Mouse (Mus musculus) left cerebral cortex, postnatal 4 days (tissue): ENCODE measurements around the gene Ncdn. TPM values are rescaled to one million over a fixed set of nuclear protein-coding genes. Genes with fewer than 3 reads are reported as not detected.

Experiments used
- DNase-seq: peaks from one replicate; pipeline ENCODE4 v3.0.0-alpha.2; 2022
- intact Hi-C: fragments of 180-260 bp; cut with DNase I; formaldehyde crosslinking; loops from one replicate; pipeline ENCODE4 v1.15.1; 2025
- total RNA-seq, 2 experiments: library from RNA; stranded (reverse); gene quantifications; 2 replicates each; pipeline ENCODE4 v1.2.3; 2021

Gene Ncdn
- total RNA-seq, 2 experiments from 2014 or later, result 291 to 313 TPM

- no peak for DNase-seq
- intact Hi-C loops, result no loop called here
Observed at GRCm38 (mm10) chr4:126734001-126734603, 19.1 kb downstream of the Ncdn start.

GRCm38 (mm10) chr4:126732531-126733380 lies 20.5 kb downstream of the Ncdn start:
- DNase-seq, result no peak
- intact Hi-C loops, result no loop called here

GRCm38 (mm10) chr4:126732111-126732510 lies 21.1 kb downstream of the Ncdn start:
- no peak for DNase-seq
- intact Hi-C loops, result no loop called here

GRCm38 (mm10) chr4:126707439-126707826 lies 45.8 kb downstream of the Ncdn start:
- no peak for DNase-seq
- intact Hi-C loops, result no loop called here

GRCm38 (mm10) chr4:126706630-126707438 lies 46.4 kb downstream of the Ncdn start:
- DNase-seq, result peak; percentile 21
- intact Hi-C loops, result no loop called here

- intact Hi-C loops, result no loop called here
- no peak for DNase-seq
Observed at GRCm38 (mm10) chr4:126696908-126697307, 56.3 kb downstream of the Ncdn start.

Other genes with a start within 250 kb of the Ncdn start
- 10 to 100 TPM; 10.7 to 12.8 TPM for gene Ago4, start 220.0 kb downstream of the Ncdn start, total RNA-seq
- 1 to 10 TPM; 4.2 TPM for gene Clspn, start 196.5 kb downstream of the Ncdn start, total RNA-seq
- 10 to 100 TPM; 43.0 to 46.9 TPM for gene 5730409E04Rik, start 143.6 kb downstream of the Ncdn start, total RNA-seq
- gene Psmb2, start 75.8 kb downstream of the Ncdn start, total RNA-seq, result 100 to 1,000 TPM; 138 to 141 TPM
- not detected for gene Tfap2e, start 17.2 kb downstream of the Ncdn start, total RNA-seq
- gene AU040320, start 106 bp upstream of the Ncdn start, total RNA-seq, result 10 to 100 TPM; 49.2 to 49.4 TPM
- 10 to 100 TPM; 77.9 to 84.1 TPM for gene Zmym4, start 214.7 kb upstream of the Ncdn start, total RNA-seq